Mouse (Mus musculus): ENCODE data around the gene Trim2.
A peak's percentile ranks its signal among the peaks of the same experiment; 100 is the strongest.

Trim2 gene

DNA sequence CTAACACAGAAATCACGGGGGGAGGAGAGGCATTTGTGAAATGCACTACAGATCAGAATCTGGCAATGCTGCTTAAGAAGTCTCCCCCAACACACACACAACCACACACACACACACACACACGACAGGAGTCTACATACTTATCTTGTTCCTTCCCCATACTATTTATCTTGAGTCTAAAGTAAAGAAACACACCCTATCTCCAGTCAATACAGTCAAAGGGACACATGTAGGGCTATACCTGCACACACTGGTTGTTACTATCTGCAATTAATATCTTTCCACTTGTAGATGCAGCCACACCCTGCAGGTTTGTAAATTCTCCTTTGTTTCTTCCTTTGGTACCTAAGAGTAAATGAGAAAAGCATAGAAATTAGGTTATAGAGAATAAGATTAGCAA, 128.8 kb downstream of the Trim2 start:
- no peak for DNase-seq

DNA sequence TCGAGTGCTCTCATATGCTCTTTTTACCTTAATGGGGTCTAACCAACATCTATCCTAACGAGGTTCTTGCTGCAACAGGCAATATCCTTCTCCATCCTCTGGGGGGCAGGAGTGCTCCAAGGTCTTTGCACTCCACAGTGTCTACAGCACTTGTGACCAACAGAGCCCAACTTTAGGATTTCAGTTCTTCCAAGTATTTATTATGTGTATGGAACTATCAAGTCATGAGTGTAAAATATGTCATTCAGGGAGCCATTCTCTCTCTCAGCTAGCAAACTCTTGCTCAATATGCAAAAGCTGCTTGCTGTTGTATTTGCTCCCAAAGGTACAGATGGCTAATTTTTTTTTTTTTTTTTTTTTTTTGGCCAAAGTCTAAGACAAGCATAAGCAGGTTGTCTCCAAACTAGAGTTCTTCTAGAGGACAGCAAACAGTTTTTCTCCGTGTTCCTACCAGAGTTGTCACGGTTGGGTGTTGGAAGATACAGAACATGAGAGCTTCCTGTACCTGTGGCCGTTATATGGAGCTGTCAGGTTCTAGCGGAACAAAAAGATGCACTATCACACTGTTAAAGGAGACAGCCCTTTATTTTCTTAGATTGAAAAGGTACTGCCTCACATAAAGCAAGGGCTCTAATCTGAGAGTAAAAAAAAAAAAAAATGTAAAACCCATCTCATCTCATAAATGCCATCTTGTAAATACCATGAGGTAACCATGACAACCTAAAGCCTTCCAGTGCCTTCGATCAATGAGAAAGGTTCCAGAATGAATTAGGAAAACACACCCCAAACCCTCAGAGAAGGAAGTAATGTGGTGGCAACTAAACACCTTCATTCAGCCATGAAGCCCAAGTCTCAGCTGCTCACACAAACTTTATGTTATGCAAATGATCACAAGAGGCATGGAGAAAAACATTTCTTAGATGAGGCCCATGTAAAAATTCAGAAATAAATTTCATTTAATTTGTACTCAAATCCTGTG, 131.1 kb downstream of the Trim2 start:
- peak; percentile 56 for DNase-seq

- no peak for DNase-seq
These were observed 133.0 kb downstream of the Trim2 start, which contains the start of gene Gm6525 for GRCm38 (mm10) chr3:84173581-84174154. Gene Gm6525, plus strand, starts transcription at chr3:84174104.

GRCm38 (mm10) chr3:84172406-84172805, 134.3 kb downstream of the Trim2 start:
- no peak for DNase-seq

- DNase-seq = no peak
These were observed 137.2 kb downstream of the Trim2 start for GRCm38 (mm10) chr3:84169393-84170005.

GRCm38 (mm10) chr3:84168943-84169342, 137.7 kb downstream of the Trim2 start:
- DNase-seq = no peak

GRCm38 (mm10) chr3:84166073-84166472, 140.6 kb downstream of the Trim2 start:
- peak; percentile 44 for DNase-seq

GRCm38 (mm10) chr3:84165391-84165790, 141.3 kb downstream of the Trim2 start:
- no peak for DNase-seq

- DNase-seq = no peak
These were observed 148.9 kb downstream of the Trim2 start for GRCm38 (mm10) chr3:84157559-84158350.

DNA sequence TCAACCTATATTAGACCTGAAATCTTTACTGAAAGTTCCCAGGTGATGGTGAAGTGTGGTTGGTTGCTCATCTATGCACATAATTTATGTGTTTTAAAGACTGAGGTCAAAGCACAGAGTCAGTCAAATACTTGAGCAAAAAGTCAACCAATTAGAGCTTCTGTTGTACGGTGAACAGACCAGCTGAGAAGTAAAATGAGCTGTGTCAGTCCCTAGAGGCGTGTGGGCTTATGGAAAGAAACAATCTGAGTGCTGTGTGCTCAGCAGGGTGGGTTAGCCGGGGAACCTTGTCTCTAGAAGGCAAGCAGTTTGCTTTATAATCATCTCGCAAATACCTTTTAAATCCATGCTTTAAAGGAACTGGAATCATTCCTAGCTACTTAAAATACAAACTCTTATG, 149.7 kb downstream of the Trim2 start:
- DNase-seq = no peak

- no peak for DNase-seq
These were observed 150.6 kb downstream of the Trim2 start for GRCm38 (mm10) chr3:84156105-84156504.

DNA sequence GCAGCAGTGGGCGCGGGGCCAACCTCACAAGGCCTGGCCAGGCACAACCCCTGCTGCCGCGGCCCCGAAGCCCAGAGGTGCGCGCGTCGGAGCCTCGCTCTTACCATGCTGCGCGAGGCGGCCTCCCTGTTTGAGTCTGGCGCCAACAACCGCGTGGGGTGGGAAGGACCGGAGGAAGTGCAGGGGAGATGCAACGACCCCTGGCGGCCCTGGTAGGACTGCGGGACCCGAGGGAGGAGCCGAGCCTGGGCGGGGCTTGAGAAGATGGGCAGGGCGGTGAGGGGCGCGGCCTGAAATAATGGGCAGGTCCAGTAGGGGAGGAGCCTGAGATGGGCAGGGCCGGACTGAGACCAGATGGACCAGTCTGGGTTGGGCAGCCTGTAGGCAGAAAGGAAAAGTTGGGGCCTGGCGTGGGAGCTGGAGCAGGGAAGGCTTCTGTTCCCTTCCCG, 151.1 kb downstream of the Trim2 start, which contains the start of gene Mnd1:
Gene Mnd1 (minus strand): TSS at position 229 of the 449 bp plus-strand sequence.
- DNase-seq = peak; percentile 95

DNA sequence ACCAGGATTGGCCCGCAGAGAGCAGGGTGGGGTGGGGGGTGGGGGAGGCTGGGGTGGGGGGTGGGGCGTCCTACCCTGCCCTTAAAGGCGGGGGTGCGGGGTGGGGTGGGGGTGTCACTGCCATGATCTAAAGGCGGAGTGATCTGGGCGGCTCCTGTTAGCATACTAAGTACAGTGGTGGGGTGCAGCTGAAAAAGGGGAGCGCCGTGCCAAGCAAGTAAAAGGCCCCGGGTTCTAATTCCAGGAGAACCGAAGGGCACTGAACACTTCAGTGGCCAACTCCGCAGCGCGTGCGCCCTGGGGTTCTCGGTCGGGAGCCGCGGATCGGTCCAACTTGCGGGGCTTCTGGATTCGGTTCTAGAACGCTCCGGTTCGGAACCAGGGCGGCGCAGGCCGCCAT, 151.5 kb downstream of the Trim2 start:
- DNase-seq = no peak

- no peak for DNase-seq
These were observed 151.9 kb downstream of the Trim2 start for GRCm38 (mm10) chr3:84154721-84155141.

DNA sequence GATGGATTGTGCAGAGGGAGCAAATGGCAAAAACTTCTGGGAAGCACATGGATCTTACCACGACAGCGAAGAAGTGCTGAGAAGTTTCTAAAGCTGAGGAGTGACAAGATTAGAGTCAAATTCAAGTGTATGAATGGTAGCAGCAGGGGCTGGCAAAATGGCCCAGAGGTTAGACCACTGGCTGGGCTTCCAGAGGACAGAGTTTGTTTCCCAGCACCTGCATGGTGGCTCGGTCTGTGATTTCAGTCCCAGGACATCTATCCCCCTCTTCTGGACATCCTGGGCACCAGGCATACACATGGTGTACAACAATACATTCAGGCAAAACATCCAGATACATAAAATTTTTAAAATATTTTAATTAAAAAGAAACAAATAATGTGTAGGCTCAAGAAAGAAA, 156.8 kb downstream of the Trim2 start:
- no peak for DNase-seq

DNA sequence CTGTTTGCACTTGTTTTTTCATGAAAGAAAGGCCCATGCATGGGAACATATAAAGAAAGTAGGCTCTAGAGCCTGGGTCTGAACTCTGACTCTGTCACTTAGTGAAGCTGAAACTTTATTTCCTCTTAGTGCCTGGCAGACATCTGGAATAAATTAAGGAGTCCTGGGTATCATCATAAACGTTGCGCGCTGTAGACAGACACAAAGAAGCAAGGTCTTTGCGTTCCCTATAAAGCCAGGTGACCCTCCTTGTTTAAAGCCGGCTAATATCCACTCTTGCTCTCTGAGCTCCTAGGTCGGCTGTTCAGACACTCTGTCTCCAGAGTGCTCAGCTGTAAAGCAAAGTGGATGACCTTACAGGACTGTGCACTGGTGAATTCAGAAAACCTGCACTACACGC, 165.7 kb downstream of the Trim2 start:
- no peak for DNase-seq

GRCm38 (mm10) chr3:84136509-84136908, 170.2 kb downstream of the Trim2 start:
- DNase-seq = no peak

DNA sequence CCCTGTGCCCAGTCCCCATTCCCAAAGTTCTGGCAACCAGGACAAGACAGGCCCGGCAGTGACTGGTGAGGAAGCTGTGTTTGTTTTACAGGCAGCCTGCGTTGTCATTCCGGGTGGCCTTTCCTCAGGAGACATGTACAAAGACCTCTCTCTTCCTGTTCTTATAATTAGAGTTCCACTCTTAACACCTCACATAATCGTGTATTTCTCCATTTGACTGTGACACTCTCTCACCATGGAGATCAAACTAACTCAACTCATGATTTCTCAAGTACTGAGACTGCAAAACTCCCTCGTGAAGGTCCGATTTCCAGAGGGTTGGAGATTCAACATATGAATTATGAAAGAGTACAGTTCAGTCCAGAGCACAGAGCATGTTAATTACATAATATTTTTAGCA, 170.7 kb downstream of the Trim2 start:
- no peak for DNase-seq

- DNase-seq = no peak
These were observed 171.3 kb downstream of the Trim2 start for GRCm38 (mm10) chr3:84135387-84135786.

DNA sequence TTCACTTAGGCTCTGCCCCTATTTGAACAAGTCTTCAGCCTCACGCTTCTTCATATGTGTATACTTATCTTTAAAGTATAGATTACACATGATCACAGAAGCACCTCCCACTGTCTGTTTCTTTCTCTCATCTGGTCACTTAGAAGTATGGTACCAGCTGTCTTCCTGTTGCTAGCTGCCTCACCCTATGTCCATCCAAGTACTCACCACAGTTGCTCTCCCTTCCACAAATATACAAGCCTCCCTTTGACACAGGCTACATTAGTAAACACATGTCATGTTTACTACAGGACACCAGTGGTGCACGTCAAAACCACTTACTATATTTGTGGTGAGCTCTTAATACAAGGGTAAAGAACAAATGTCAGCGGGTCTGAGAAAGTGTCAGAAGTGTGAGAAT, 175.3 kb downstream of the Trim2 start:
- DNase-seq = no peak

DNA sequence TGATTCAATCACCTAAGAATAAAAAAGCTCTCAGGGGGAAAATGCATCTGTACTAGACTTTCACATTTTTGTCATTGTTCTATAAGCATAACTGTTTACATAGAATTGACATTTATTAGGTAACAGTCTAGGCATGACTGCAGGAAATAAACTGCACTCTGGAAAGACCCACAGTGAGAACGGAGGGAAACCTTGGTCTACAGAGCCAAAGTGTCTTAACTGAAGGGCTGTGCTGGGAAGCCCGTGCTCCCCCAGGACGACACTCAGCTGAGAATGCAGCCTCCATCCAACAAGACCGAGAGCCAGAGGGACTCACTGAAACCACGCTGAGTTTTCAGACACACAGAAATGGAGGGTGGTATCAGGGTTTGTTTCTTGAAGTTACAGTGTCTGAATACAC, 175.9 kb downstream of the Trim2 start:
- no peak for DNase-seq
